Mouse (Mus musculus) neural tube, embryonic 14.5 days (tissue): ENCODE measurements around the gene Cyp2d10. TPM values are rescaled to one million over a fixed set of nuclear protein-coding genes. Genes with fewer than 3 reads are reported as not detected.

Experiments used
- ATAC-seq: fragments of 200-750 bp; cut with Nextera tagmentation; 2 replicates; pipeline ENCODE4 v1.8.0; 2017; ENCODE audit warnings: low read depth, mild to moderate bottlenecking, moderate TSS enrichment, moderate library complexity
- H3K27ac ChIP-seq: fragments of 300-500 bp; sonication (generic); 2 replicates; pipeline ENCODE4 v1.5.1; 2014; ENCODE audit warnings: low read depth, mild to moderate bottlenecking, control low read depth, low read length, moderate library complexity, mixed read lengths
- H3K27me3 ChIP-seq: fragments of 300-500 bp; sonication (generic); 2 replicates; pipeline ENCODE4 v1.6.1; 2014; ENCODE audit warnings: low read length; ENCODE audit not compliant: control insufficient read depth, insufficient read depth
- H3K36me3 ChIP-seq: fragments of 300-500 bp; sonication (generic); 2 replicates; pipeline ENCODE4 v1.6.1; 2014; ENCODE audit warnings: low read length, mixed read lengths; ENCODE audit not compliant: control insufficient read depth, insufficient read depth
- H3K4me1 ChIP-seq: fragments of 300-500 bp; sonication (generic); 2 replicates; pipeline ENCODE4 v1.6.1; 2014; ENCODE audit warnings: low read length; ENCODE audit not compliant: control insufficient read depth, insufficient read depth
- H3K4me2 ChIP-seq: fragments of 300-500 bp; sonication (generic); 2 replicates; pipeline ENCODE4 v1.6.1; 2014; ENCODE audit warnings: mild to moderate bottlenecking, low read depth, low read length, control low read depth
- H3K4me3 ChIP-seq: fragments of 300-500 bp; sonication (generic); 2 replicates; pipeline ENCODE4 v1.5.1; 2014; ENCODE audit warnings: low read depth, low read length, control low read depth, mixed read lengths
- H3K9ac ChIP-seq: fragments of 300-500 bp; sonication (generic); replicated peaks from 2 replicates; pipeline ENCODE4 v1.6.1; 2014; ENCODE audit warnings: low read depth, mild to moderate bottlenecking, control low read depth, low read length, mixed read lengths
- H3K9me3 ChIP-seq: fragments of 300-500 bp; sonication (generic); 2 replicates; pipeline ENCODE4 v1.6.1; 2016; ENCODE audit warnings: low read length; ENCODE audit not compliant: control insufficient read depth
- WGBS: fragments of 180-500 bp; shearing (Covaris S2); extraction: QIAGEN DNeasy Blood & Tissue Kit; methylation state at CpG from one replicate; pipeline ENCODE4 v1.1.7; 2014; 5-methylcytosine and 5-hydroxymethylcytosine counted together
- polyA plus RNA-seq: library from polyadenylated mRNA; unstranded; fragments of >200 nt; fragmentation: Nextera tagmentation; extraction: Ambion mirVana; gene quantifications from 2 replicates; pipeline ENCODE4 v1.2.1, GENCODE M21; 2014

Gene Cyp2d10
- polyA plus RNA-seq, 1 experiment from 2014 or later = not detected

DNA sequence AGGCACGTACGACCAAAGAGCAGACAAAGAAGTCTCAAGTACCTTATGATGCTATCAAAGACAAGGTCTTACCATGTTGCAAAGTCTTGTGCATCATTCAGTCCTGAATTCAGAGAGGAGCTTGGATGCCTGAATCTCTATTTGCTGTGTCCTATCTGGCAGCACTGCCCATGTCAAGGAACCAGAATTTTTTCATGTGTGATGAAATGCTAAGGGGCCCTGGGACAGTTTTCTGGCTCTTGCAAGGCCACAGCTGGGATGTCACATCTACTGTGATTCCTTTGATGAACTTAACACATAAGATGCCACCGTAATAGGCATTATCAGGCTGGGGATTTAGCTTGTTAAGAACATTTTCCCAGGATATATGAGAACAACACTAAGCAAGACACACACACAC lies 28.0 kb upstream of the Cyp2d10 start:
- ATAC-seq = no peak
- no peaks in the 10 kb centered on the region for H3K9me3 ChIP-seq
- H3K4me1 ChIP-seq = no peaks in the 10 kb centered on the region
- H3K36me3 ChIP-seq = no peaks in the 10 kb centered on the region
- H3K27me3 ChIP-seq = no peaks in the 10 kb centered on the region
- no peak overlapping the region for H3K4me3 ChIP-seq
- H3K27ac ChIP-seq = no peak overlapping the region
- WGBS = 85% methylated on average over 3 of the region's 3 CpGs
- H3K4me2 ChIP-seq = no peak overlapping the region
- no peak overlapping the region for H3K9ac ChIP-seq

DNA sequence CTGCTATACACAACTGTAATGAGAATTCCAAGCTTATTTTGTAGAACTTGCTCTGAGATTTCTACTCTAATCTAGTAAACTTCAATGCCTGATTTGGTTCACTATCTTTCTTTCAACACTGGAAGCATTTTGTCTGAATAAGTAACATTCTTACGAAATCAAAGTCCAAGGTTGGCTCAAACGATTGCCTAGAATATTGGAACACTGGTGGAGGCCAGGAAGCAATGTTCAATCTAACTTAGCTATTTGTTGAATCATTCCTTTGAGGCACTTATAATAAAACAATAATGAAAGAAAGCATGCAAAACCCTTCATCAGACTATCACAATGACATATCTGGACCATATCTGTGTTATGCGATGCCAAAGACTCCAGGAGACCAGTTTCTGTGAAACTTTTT lies 27.5 kb upstream of the Cyp2d10 start:
- H3K9me3 ChIP-seq = no peaks in the 10 kb centered on the region
- H3K9ac ChIP-seq = no peak overlapping the region
- no peaks in the 10 kb centered on the region for H3K27me3 ChIP-seq
- H3K36me3 ChIP-seq = no peaks in the 10 kb centered on the region
- H3K4me3 ChIP-seq = no peak overlapping the region
- no peaks in the 10 kb centered on the region for H3K4me1 ChIP-seq
- no peak overlapping the region for H3K27ac ChIP-seq
- 97% methylated on average over 3 of the region's 3 CpGs for WGBS
- H3K4me2 ChIP-seq = no peak overlapping the region
- ATAC-seq = no peak

DNA sequence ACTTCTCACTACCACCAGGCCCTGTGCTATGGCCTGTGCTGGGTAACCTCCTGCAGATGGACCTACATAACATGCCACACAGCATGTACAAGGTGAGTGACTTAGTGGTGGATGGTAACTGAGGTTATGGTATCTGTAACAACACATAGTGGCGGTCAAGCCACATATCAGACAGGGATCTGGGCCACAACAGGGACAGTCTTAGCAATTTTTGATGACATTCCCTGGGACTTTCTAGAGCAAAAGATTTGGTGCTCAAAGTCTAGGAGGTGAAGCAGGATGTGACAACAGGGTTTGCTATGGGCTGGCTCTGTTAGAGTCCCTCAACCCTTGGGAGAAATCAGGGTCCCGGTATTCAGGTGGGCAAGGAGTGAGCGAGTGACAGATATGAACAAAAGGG lies 26.6 kb upstream of the Cyp2d10 start:
- Histone ChIP-seq H3K9ac (no peak overlapping the region), H3K4me3 (no peak overlapping the region), H3K36me3 (no peaks in the 10 kb centered on the region), H3K27me3 (no peaks in the 10 kb centered on the region), H3K4me1 (no peaks in the 10 kb centered on the region), H3K9me3 (no peaks in the 10 kb centered on the region), H3K27ac (no peak overlapping the region), H3K4me2 (no peak overlapping the region)
- ATAC-seq = no peak
- 94% methylated on average over 3 of the region's 3 CpGs for WGBS

DNA sequence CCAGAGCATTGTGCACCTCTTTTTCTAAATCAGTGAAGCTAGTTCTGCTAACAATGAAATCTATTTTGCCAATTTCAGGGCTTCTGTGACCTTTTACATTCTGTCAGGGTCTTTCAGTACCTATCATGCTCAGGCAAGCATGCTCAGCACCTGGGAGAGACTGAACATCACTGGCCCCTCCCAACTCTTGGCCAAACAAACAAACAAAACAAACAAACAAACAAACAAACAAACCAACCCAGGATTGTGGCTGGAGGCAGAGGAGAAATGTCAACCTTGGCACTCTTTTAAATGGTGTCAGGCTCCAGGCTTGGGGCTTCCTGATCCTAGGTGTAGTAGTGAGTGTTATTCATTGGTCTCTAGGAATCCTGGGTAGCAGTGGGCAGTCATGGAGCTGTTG lies 26.1 kb upstream of the Cyp2d10 start, which contains the start of gene Cyp2d9:
Cyp2d9 (plus strand) TSS at position 301 of the 400 bp plus-strand sequence.
- Histone ChIP-seq H3K27ac (no peak within 1 kb of the TSS), H3K36me3 (no peaks in the 10 kb centered on the region), H3K4me3 (no peak within 1 kb of the TSS), H3K4me2 (no peak within 1 kb of the TSS), H3K9me3 (no peaks in the 10 kb centered on the region), H3K4me1 (no peaks in the 10 kb centered on the region), H3K9ac (no peak within 1 kb of the TSS), H3K27me3 (no peaks in the 10 kb centered on the region)
- no peak for ATAC-seq

DNA sequence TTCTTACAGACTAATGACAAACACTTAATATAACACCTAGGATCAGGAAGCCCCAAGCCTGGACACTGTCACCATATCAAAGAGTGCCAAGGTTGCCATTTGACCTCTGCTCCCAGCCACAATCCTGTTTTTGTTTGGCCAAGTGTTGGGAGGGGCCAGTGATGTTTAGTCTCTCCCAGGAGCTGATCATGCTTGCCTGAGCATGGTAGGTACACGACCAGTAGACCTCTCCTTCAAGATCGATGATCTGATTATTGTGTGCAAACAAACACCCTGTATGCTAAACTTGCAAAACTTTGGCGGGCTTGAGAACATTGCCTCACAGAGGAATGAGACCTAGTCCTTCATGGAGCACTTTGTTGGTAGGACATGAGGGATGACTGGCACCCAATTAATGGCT lies 16.5 kb upstream of the Cyp2d10 start:
- ATAC-seq = no peak
- no peaks in the 10 kb centered on the region for H3K36me3 ChIP-seq
- no peak overlapping the region for H3K9ac ChIP-seq
- no peaks in the 10 kb centered on the region for H3K9me3 ChIP-seq
- H3K4me1 ChIP-seq = no peaks in the 10 kb centered on the region
- no peak overlapping the region for H3K27ac ChIP-seq
- H3K4me3 ChIP-seq = no peak overlapping the region
- WGBS = 87% methylated on average over 3 of the region's 3 CpGs
- H3K27me3 ChIP-seq = no peaks in the 10 kb centered on the region
- no peak overlapping the region for H3K4me2 ChIP-seq

DNA sequence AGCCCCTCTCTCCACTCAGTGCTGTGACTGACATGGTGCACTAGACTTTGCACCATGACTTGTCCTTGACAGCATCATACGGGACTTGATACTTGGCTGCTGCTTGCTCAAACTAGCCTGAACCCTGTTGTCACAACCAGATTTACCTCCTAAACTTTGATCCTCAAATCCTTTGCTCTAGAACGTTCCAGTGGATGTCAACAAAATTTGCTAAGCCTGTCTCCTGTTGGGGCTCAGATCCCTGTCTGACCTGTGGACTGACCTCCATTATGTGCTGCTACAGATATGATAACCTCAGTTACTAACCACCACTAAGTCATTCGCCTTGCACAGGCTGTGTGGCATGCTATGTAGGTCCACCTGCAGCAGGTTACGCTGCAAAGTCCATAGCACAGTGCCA lies 15.9 kb upstream of the Cyp2d10 start:
- Histone ChIP-seq H3K27me3 (no peaks in the 10 kb centered on the region), H3K4me3 (no peak overlapping the region), H3K9ac (no peak overlapping the region), H3K36me3 (no peaks in the 10 kb centered on the region), H3K27ac (no peak overlapping the region), H3K4me1 (no peaks in the 10 kb centered on the region), H3K4me2 (no peak overlapping the region), H3K9me3 (no peaks in the 10 kb centered on the region)
- ATAC-seq = no peak
- WGBS = 90% methylated on average over 4 of the region's 4 CpGs

DNA sequence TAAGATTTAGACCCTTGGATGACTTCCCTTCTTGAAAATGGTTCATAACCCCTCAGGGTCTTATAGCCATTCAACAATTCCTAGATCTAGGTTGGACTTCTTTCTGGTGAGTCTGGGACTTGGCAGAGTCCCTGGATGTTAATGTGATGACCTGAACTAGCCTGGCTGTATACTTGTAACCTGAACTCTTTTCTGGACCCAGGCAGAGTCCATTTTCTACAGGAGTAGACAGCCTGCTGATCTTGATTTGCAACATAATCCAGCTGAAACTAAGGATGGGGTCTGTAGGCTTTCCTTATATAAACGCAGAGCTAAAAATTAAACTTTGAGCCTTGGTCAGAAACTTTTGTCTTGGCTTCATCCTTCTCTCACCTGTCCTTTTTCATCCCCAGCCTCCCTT lies 11.6 kb upstream of the Cyp2d10 start:
- Histone ChIP-seq H3K9ac (no peak overlapping the region), H3K27ac (no peak overlapping the region), H3K36me3 (no peaks in the 10 kb centered on the region), H3K27me3 (no peaks in the 10 kb centered on the region), H3K4me2 (no peak overlapping the region), H3K4me3 (no peak overlapping the region), H3K9me3 (no peaks in the 10 kb centered on the region), H3K4me1 (0 out of 2 replicates have a peak, but pooled peaks cover 3% of the 10 kb centered on the region)
- no peak for ATAC-seq
- WGBS = 81% methylated on average over 1 of the region's 1 CpGs

DNA sequence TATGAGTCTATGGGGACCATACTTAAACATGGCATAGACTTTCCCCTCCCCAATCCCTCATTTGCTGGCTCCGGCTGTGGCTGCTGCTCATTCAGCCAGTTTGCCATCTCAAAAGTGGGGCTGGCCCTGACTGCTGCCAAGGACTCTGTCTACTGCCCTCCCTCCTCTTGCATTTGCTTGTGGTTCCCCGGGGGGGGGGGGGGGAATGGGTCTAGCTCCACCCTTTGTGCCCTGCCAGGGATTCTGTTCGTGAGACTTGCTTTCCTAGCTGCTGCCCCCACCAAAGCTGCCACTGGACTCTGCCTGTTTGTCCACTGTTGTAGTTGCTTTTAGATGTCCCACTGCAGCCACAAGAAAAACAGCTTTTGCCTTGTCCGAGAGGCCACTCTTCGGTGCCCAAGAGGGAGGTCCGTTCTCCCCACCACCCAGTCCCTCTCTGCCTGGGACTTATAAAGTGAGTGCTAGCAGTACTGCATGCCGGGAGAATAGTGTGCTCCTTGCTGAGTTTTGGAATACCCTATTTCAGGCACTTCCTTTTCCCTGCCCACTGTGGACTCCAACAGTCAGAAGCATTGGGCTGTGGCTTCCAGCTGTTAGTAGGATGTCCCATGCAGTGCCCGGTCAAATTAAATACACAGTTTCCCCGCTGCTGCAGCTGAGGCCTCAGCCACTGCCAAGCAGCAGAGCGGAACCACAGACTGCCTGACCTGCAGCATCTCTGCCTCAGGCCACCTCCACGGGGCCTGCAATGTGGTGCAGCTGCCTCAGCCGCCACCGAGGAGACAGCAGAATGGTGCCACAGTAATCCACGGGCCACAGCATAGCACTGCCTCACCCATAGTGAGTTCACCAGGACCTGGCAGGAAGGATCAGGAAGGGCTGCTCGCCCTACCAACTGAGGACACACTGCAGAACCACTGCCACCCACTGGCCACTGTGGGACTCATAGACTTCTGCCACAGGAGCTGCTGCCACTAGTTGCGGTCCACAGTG lies 10.1 kb upstream of the Cyp2d10 start:
- peak; percentile 88; the same call in 1 of the 2 replicates for ATAC-seq
- Histone ChIP-seq H3K36me3 (no peaks in the 10 kb centered on the region), H3K4me1 (0 out of 2 replicates have a peak, but pooled peaks cover 3% of the 10 kb centered on the region), H3K9ac (no peak overlapping the region), H3K9me3 (no peaks in the 10 kb centered on the region), H3K4me2 (peak overlapping the region; percentile 12; the same call in 1 of the 2 replicates), H3K27me3 (no peaks in the 10 kb centered on the region), H3K27ac (no peak overlapping the region), H3K4me3 (no peak overlapping the region)
- WGBS = 25% methylated on average over 16 of the region's 16 CpGs

DNA sequence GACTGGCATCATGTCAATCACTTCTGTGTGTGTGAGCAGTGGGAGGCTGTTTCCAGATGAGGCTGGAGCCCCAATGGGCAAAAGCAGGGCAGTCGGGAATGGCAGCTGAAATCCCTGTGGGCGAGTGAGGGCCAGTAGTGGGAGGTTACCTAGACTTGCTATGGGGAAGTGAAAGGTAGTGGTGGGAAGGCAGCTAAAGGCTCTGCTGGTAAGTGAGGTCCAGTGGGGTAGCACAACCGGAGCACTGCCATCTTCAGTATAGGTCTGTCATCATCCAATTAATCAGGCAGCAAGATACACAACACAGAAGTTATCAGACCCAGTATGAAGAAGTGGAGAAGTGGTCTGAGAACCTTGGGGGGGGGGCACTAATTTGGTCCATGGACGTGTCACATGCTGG lies 541 bp upstream of the Cyp2d10 start:
- Histone ChIP-seq H3K4me3 (no peak overlapping the region), H3K9me3 (no peaks in the 10 kb centered on the region), H3K27ac (no peak overlapping the region), H3K9ac (no peak overlapping the region), H3K27me3 (no peaks in the 10 kb centered on the region), H3K4me2 (no peak overlapping the region), H3K36me3 (no peaks in the 10 kb centered on the region), H3K4me1 (no peaks in the 10 kb centered on the region)
- WGBS = 84% methylated on average over 4 of the region's 4 CpGs
- no peak for ATAC-seq
